Mouse (Mus musculus) small intestine, adult 2 months (tissue): ENCODE results near the gene Rbfox1. TPM values are rescaled to one million over a fixed set of nuclear protein-coding genes. Genes with fewer than 3 reads are reported as not detected.
A peak's percentile ranks its signal among the peaks of the same experiment; 100 is the strongest.

Experiments used
- H3K27ac ChIP-seq: fragments of 200-500 bp; 2 replicates; pipeline ENCODE4 v1.5.1; 2012; ENCODE audit warnings: low read depth, low read length, control low read depth, inconsistent platforms; ENCODE audit not compliant: insufficient read depth
- H3K27me3 ChIP-seq: fragments of 200-500 bp; 2 replicates; pipeline ENCODE4 v1.6.1; 2012; ENCODE audit warnings: mild to moderate bottlenecking, moderate library complexity, low read length, inconsistent platforms; ENCODE audit not compliant: control insufficient read depth, insufficient read depth
- H3K36me3 ChIP-seq: fragments of 200-500 bp; 2 replicates; pipeline ENCODE4 v1.6.1; 2012; ENCODE audit warnings: mild to moderate bottlenecking, low read length, control low read depth, inconsistent platforms; ENCODE audit not compliant: control insufficient read depth, insufficient read depth
- H3K4me1 ChIP-seq: fragments of 200-500 bp; 2 replicates; pipeline ENCODE4 v1.6.1; 2012; ENCODE audit warnings: low read length, inconsistent platforms, mixed read lengths; ENCODE audit not compliant: control insufficient read depth, insufficient read depth, insufficient read length
- H3K4me3 ChIP-seq: fragments of 200-500 bp; 2 replicates; pipeline ENCODE4 v1.5.1; 2012; ENCODE audit warnings: low read depth, mild to moderate bottlenecking, control low read depth, inconsistent platforms, low read length, moderate library complexity
- CTCF ChIP-seq: fragments of 200-500 bp; IDR thresholded peaks from 2 replicates; pipeline ENCODE4 v1.5.1; 2012; ENCODE audit warnings: low read depth, mild to moderate bottlenecking, control low read depth, inconsistent platforms, low read length, moderate library complexity, mixed read lengths; ENCODE audit not compliant: insufficient replicate concordance, insufficient read length; ENCODE audit errors: extremely low read depth
- POLR2A ChIP-seq: fragments of 200-500 bp; IDR thresholded peaks from 2 replicates; pipeline ENCODE4 v1.6.1; 2012; ENCODE audit warnings: low read depth, mild to moderate bottlenecking, control low read depth, inconsistent platforms, low read length, moderate library complexity
- WGBS: fragments of 180-500 bp; shearing (Covaris S2); methylation state at CpG from one replicate; pipeline ENCODE4 v1.1.7; 2018; 5-methylcytosine and 5-hydroxymethylcytosine counted together
- polyA plus RNA-seq: library from polyadenylated mRNA; depleted of rRNA; stranded (reverse); fragments of >200 nt; gene quantifications from 2 replicates; pipeline ENCODE4 v1.2.3, GENCODE M21; 2012

Gene Rbfox1
- polyA plus RNA-seq, 1 experiment, result 0.72 TPM

DNA sequence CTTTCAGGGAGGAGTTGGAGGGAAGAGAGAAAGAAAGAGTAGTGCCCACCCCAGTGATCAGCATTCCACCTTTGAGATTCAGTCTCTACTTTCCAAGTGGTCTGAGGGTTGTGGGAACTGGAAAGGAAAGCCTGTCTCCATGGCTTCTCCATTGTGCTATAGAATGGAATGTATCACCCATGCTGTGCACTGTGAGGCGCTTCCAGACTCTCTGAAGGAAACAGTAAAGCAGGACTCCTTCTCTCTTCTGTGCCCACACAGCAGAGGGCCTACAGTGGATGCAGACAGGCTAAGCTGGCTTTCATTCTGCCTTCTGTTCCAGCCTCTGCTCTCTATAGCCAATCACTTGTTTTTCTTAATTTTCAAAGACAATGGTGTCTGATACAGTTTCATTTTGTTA is 41.8 kb downstream of the Rbfox1 start:
- no peaks in the 10 kb centered on the region for H3K27me3 ChIP-seq
- H3K36me3 ChIP-seq, result no peaks in the 10 kb centered on the region
- no peaks in the 10 kb centered on the region for H3K4me1 ChIP-seq
- H3K4me3 ChIP-seq, result no peak overlapping the region
- TF ChIP-seq POLR2A (no peak), CTCF (no peak)
- H3K27ac ChIP-seq, result no peak overlapping the region
- 21% methylated on average over 1 of the region's 1 CpGs for WGBS

DNA sequence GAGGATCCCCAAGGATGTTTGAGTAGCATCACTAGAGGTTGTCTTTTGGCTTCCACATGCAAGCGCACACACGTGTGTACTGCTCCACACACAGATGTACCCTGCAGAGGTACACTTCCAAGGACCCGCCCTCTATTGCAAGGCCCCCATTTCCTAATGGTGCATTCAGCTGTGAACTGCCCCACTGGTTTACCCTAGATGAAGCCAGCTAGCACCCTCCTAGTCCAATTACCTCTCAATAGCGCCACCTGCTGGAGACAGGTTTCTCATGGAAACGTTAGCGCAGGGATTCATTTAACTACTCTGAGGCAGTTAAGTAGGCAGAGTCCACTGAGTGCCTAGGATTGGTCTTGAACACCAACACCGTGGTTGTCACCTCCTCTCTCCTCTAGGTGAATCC is 46.5 kb downstream of the Rbfox1 start:
- WGBS, result 33% methylated on average over 7 of the region's 7 CpGs
- Histone ChIP-seq H3K27me3 (no peaks in the 10 kb centered on the region), H3K27ac (no peak overlapping the region), H3K4me1 (no peaks in the 10 kb centered on the region), H3K36me3 (no peaks in the 10 kb centered on the region), H3K4me3 (no peak overlapping the region)
- TF ChIP-seq CTCF (peak; percentile 29; the same call in 1 of the 2 replicates), POLR2A (no peak)

DNA sequence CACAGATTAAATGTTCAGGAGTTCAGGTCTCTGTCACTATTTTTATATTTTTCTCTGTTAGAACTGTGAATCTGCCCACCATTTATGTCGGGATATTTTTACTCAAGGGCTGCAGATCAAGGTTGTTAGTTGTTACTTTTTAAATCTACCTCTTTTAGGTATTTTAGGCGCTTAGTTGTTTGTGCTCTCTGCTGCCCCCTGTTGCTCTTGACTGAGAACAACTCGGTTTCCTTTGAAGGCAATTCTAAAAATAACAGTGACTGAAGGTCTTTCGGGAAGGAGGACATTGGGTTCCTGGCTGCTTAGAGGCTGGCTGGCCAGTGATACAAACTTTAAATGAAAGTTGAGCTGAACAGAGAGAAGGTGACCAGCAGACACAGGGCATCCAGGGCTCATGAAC is 54.9 kb downstream of the Rbfox1 start:
- no peaks in the 10 kb centered on the region for H3K27me3 ChIP-seq
- no peaks in the 10 kb centered on the region for H3K4me1 ChIP-seq
- no peak overlapping the region for H3K4me3 ChIP-seq
- no peaks in the 10 kb centered on the region for H3K36me3 ChIP-seq
- TF ChIP-seq POLR2A (no peak), CTCF (no peak)
- WGBS, result 61% methylated on average over 4 of the region's 4 CpGs
- no peak overlapping the region for H3K27ac ChIP-seq

DNA sequence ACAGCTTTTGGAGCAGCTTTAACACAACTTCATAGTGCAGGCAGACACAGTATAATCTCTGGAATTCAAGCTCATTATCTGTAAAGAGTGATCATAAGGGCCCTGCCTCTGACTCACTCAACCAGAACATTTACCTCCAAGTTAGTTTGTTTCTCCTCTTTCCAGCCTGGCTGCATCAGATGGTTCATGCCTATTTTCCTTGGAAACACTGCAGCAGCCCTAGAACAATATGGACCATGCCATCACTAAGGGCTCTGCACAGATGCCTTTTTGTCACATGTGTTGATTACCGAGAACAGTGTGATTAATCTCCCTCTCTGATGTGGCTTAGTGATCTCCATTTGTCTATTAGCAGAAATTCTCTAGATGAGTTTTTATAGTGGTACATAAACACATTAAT is 60.5 kb downstream of the Rbfox1 start:
- H3K4me1 ChIP-seq, result no peaks in the 10 kb centered on the region
- no peak overlapping the region for H3K27ac ChIP-seq
- WGBS, result 70% methylated on average over 1 of the region's 1 CpGs
- no peaks in the 10 kb centered on the region for H3K27me3 ChIP-seq
- H3K4me3 ChIP-seq, result no peak overlapping the region
- H3K36me3 ChIP-seq, result no peaks in the 10 kb centered on the region
- TF ChIP-seq POLR2A (no peak), CTCF (no peak)

DNA sequence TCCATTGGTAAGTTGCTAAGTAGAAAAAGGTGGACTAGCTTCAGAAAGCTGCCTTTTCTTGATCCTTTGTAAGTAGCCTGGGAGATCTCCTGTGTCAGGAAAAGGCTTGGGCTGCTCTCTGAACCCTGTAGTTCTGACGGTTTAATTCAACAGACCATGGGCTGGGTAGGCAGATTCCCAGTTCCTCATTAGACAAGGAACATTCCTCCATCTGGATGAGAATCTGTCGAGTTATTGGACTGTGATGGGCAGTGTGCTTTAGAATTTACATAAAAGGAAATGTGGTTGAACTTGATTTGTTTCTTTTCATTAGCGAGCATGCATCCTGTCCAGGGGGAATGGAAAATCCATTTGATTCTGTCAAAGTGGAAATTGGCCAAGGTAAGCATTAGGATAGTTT is 68.0 kb downstream of the Rbfox1 start:
- no peak for TF ChIP-seq POLR2A
- no peak for TF ChIP-seq CTCF

DNA sequence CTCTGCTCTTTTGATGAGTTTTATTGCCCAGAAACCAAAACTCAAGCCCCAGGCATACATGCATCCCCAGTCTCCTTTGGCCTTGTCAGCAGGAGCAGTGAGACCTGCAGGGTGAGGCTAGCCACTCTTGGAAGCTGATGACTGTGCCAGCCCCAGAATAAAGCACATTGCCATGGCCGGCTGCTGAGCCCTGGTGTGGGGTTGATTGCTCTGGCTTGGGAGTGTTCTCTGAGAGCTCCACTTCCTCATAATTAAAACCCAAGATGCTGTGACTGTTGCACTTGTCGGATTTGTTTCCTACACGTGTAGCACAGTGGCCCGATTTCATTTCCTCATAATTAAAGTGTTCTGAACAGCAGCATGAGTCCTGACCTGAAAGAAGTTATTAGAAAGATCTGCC is 72.3 kb downstream of the Rbfox1 start:
- no peaks in the 10 kb centered on the region for H3K4me1 ChIP-seq
- 61% methylated on average over 4 of the region's 4 CpGs for WGBS
- H3K27ac ChIP-seq, result no peak overlapping the region
- no peaks in the 10 kb centered on the region; the same call in 1 of the 2 replicates for H3K27me3 ChIP-seq
- no peak overlapping the region for H3K4me3 ChIP-seq
- TF ChIP-seq POLR2A, result no peak
- no peak for TF ChIP-seq CTCF
- no peaks in the 10 kb centered on the region for H3K36me3 ChIP-seq

More for the DNA sequence above, 68.0 kb downstream of the Rbfox1 start:
- no peak overlapping the region for H3K4me3 ChIP-seq
- no peak overlapping the region for H3K27ac ChIP-seq
- no peaks in the 10 kb centered on the region for H3K4me1 ChIP-seq
- 72% methylated on average over 3 of the region's 3 CpGs for WGBS
- no peaks in the 10 kb centered on the region for H3K36me3 ChIP-seq
- H3K27me3 ChIP-seq, result no peaks in the 10 kb centered on the region; the same call in 1 of the 2 replicates

DNA sequence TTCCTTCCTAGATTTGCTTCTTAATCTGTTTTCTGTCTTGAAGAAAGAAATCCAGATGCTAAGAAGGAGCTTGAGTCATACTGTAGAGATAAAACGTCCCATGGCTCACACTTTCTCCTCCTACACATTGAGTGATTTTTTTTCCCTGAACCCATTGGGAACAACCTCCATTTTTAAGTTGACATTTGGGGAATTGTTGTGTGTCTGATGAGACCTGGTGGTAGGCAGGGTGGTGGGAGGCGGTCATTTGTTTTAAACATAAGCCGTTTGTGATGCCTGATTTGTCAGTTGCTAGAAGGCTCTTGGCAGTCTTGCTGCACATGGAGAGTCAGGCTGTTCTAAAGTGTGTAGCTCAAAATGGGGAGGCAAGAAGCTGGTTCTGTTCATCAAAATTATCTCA is 76.6 kb downstream of the Rbfox1 start:
- Histone ChIP-seq H3K36me3 (no peaks in the 10 kb centered on the region), H3K27me3 (no peaks in the 10 kb centered on the region; the same call in 1 of the 2 replicates), H3K4me3 (no peak overlapping the region), H3K27ac (no peak overlapping the region), H3K4me1 (no peaks in the 10 kb centered on the region)
- TF ChIP-seq POLR2A, result no peak
- TF ChIP-seq CTCF, result no peak
- WGBS, result 72% methylated on average over 3 of the region's 3 CpGs

DNA sequence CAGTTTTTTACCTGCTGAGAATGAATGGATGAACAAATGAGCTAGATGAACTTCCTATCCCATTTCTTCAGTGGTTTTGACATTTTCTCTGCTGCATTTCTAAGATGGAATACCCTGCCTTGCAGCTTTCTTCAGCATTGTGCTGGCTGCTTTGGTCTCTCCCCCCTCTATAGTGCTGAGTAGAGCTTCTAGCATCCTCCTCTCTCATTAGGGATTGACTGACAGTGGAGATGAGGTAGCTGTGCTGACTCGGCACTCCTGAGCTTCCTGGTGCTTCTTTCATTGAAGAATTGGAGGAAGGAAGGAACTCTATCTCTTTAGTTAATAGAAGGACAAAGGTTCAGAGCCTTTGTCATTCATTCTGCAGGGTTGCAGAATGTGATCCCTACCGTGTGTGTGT is 89.0 kb downstream of the Rbfox1 start:
- TF ChIP-seq CTCF (no peak), POLR2A (no peak)
- 69% methylated on average over 2 of the region's 2 CpGs for WGBS
- Histone ChIP-seq H3K4me3 (no peak overlapping the region), H3K4me1 (no peaks in the 10 kb centered on the region), H3K36me3 (no peaks in the 10 kb centered on the region), H3K27me3 (no peaks in the 10 kb centered on the region), H3K27ac (no peak overlapping the region)
